11 mouse cellular contexts compared by ENCODE assay signal in the genomic region with DNA sequence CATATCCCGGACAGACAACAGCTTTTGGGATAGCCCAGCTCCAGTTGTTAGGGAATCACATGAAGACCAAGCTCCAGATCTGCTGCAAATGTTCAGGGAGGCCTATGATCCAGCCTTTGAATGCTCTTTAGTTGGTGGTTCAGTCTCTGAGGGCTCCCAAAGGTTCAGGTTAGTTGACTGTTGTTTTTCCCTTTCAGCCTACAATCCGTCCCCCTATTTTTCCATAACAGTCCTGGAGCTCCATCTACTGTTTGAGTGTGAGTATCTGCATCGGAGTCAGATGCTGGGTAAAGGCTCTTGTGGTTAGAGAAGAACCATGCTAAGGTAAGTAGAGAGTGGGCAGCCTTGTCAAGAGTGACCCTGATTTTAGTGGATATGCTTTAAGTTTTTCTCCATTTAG. TPM values are rescaled to one million over a fixed set of nuclear protein-coding genes. Genes with fewer than 3 reads are reported as not detected.
DNase-seq lines count a peak whose midpoint lies in the region; ATAC-seq and TF ChIP-seq lines count a peak whose summit lies in the region.
"Had no signal": no experiment of that assay in that cellular context is flagged by ENCODE, and none has a peak within 500 bp of the region (broad histone marks: within the 10 kb centered on the region; RNA-seq: fewer than 3 reads in every experiment).

No protein-coding gene starts in this region.

- H3K4me3 ChIP-seq in midbrain, embryonic 10.5 days, result no peak overlapping the region
- H3K4me3 ChIP-seq in midbrain, embryonic 13.5 days (replicated peaks), result no peak overlapping the region
- no peak overlapping the region for H3K4me3 ChIP-seq in intestine, postnatal 0 days (ENCODE audit: low read depth, low read length)
- H3K4me3 ChIP-seq: megakaryocyte, embryonic 14.5 days had no signal

- H3K9ac ChIP-seq in midbrain, embryonic 13.5 days (replicated peaks), result no peak overlapping the region
- H3K9ac ChIP-seq in intestine, postnatal 0 days (ENCODE audit: low read depth, low read length), result no peak overlapping the region

- no peak for ATAC-seq in midbrain, embryonic 13.5 days
- ATAC-seq in intestine, postnatal 0 days, result peak; percentile 67; the same call in 1 of the 2 replicates

- no peaks in the 10 kb centered on the region for H3K9me3 ChIP-seq in midbrain, embryonic 10.5 days (replicated peaks)
- no peaks in the 10 kb centered on the region for H3K9me3 ChIP-seq in midbrain, embryonic 13.5 days
- H3K9me3 ChIP-seq in intestine, postnatal 0 days (ENCODE audit: control insufficient read depth), result no peaks in the 10 kb centered on the region
- H3K9me3 ChIP-seq: megakaryocyte, embryonic 14.5 days had no signal

- H3K4me2 ChIP-seq in midbrain, embryonic 13.5 days (replicated peaks), result no peak overlapping the region
- H3K4me2 ChIP-seq in intestine, postnatal 0 days (replicated peaks; ENCODE audit: low read depth), result no peak overlapping the region

- H3K4me1 ChIP-seq in midbrain, embryonic 10.5 days, result no peaks in the 10 kb centered on the region
- no peaks in the 10 kb centered on the region for H3K4me1 ChIP-seq in midbrain, embryonic 13.5 days (replicated peaks)
- no peaks in the 10 kb centered on the region for H3K4me1 ChIP-seq in intestine, postnatal 0 days (replicated peaks; ENCODE audit: control insufficient read depth, insufficient read depth, low read length)
- H3K4me1 ChIP-seq: megakaryocyte, embryonic 14.5 days had no signal

- no peaks in the 10 kb centered on the region for H3K36me3 ChIP-seq in midbrain, embryonic 10.5 days
- no peaks in the 10 kb centered on the region for H3K36me3 ChIP-seq in midbrain, embryonic 13.5 days
- no peaks in the 10 kb centered on the region for H3K36me3 ChIP-seq in intestine, postnatal 0 days (ENCODE audit: control insufficient read depth, insufficient read depth)

- 34% methylated on average over 3 of the region's 3 CpGs for WGBS in midbrain, embryonic 10.5 days
- 40% methylated on average over 3 of the region's 3 CpGs for WGBS in midbrain, embryonic 13.5 days
- WGBS in intestine, postnatal 0 days, result 41% methylated on average over 3 of the region's 3 CpGs

- no peak overlapping the region for H3K27ac ChIP-seq in midbrain, embryonic 10.5 days (replicated peaks)
- H3K27ac ChIP-seq in midbrain, embryonic 13.5 days, result no peak overlapping the region
- no peak overlapping the region for H3K27ac ChIP-seq in intestine, postnatal 0 days (ENCODE audit: low read depth, low read length)

- no peaks in the 10 kb centered on the region for H3K27me3 ChIP-seq in midbrain, embryonic 10.5 days (ENCODE audit: low read depth, poor library complexity, severe bottlenecking)
- H3K27me3 ChIP-seq in midbrain, embryonic 13.5 days, result no peaks in the 10 kb centered on the region
- no peaks in the 10 kb centered on the region for H3K27me3 ChIP-seq in intestine, postnatal 0 days (replicated peaks; ENCODE audit: control insufficient read depth, insufficient read depth, low read length)
- H3K27me3 ChIP-seq: megakaryocyte, embryonic 14.5 days had no signal

- TF ChIP-seq CTCF in intestine, postnatal 0 days (IDR thresholded peaks at IDR 0.05; ENCODE audit: low read depth), result peak; percentile 89

- peak; percentile 15 for DNase-seq in adrenal gland, postnatal 10 days
- no peak for DNase-seq in adrenal gland, postnatal 4 days (ENCODE audit: low spot score in 2 of 2)
- peak; percentile 12 for DNase-seq in midbrain, embryonic 10.5 days (ENCODE audit: low spot score)
- DNase-seq in retina, embryonic 14.5 days (ENCODE audit: low spot score), result peak; percentile 45
- DNase-seq in cerebellum, adult 8-10 months, result no peak
- DNase-seq in gastrocnemius, adult 8-10 months (ENCODE audit: low spot score in 2 of 2), result no peak

RNA-seq across cellular contexts. Expression of a gene that starts 12.3 kb away (rescaled TPM):
- under 1 TPM in 1 of 2 experiments, not detected in 1; 0.36 TPM for total RNA-seq in adrenal gland, postnatal 10 days (2021)
- total RNA-seq in adrenal gland, postnatal 4 days (2021), result under 1 TPM; 0.25 to 0.42 TPM
- not detected in 2 replicates for polyA plus RNA-seq in midbrain, embryonic 10.5 days (2016; fragmentation: Nextera tagmentation; extraction: Ambion mirVana)
- not detected in 2 replicates for polyA plus RNA-seq in midbrain, embryonic 13.5 days (2015; fragmentation: Nextera tagmentation; extraction: Ambion mirVana)
- polyA plus RNA-seq in intestine, postnatal 0 days (2015; fragmentation: Nextera tagmentation; extraction: Ambion mirVana), result 0.10 TPM in 1 of 2 replicates, not detected in the other
- total RNA-seq in gastrocnemius, adult 8-10 months (2022), result not detected
- total RNA-seq: heart, postnatal 10 days had no signal
- polyA plus RNA-seq: C2C12 had no signal

RNA-seq across cellular contexts. Expression of a gene that starts 45.8 kb away (rescaled TPM):
- not detected for total RNA-seq in adrenal gland, postnatal 10 days (2021)
- not detected for total RNA-seq in adrenal gland, postnatal 4 days (2021)
- not detected in 2 replicates for polyA plus RNA-seq in midbrain, embryonic 10.5 days (2016; fragmentation: Nextera tagmentation; extraction: Ambion mirVana)
- polyA plus RNA-seq in midbrain, embryonic 13.5 days (2015; fragmentation: Nextera tagmentation; extraction: Ambion mirVana), result not detected in 2 replicates
- polyA plus RNA-seq in intestine, postnatal 0 days (2015; fragmentation: Nextera tagmentation; extraction: Ambion mirVana), result not detected in 2 replicates
- total RNA-seq in gastrocnemius, adult 8-10 months (2022), result not detected
- total RNA-seq: heart, postnatal 10 days had no signal
- polyA plus RNA-seq: C2C12 had no signal

RNA-seq across cellular contexts. Expression of a gene that starts 50.3 kb away (rescaled TPM):
- total RNA-seq in adrenal gland, postnatal 10 days (2021), result not detected
- total RNA-seq in adrenal gland, postnatal 4 days (2021), result not detected
- not detected in 2 replicates for polyA plus RNA-seq in midbrain, embryonic 10.5 days (2016; fragmentation: Nextera tagmentation; extraction: Ambion mirVana)
- not detected in 2 replicates for polyA plus RNA-seq in midbrain, embryonic 13.5 days (2015; fragmentation: Nextera tagmentation; extraction: Ambion mirVana)
- not detected in 2 replicates for polyA plus RNA-seq in intestine, postnatal 0 days (2015; fragmentation: Nextera tagmentation; extraction: Ambion mirVana)
- not detected for total RNA-seq in gastrocnemius, adult 8-10 months (2022)
- total RNA-seq: heart, postnatal 10 days had no signal
- polyA plus RNA-seq: C2C12 had no signal

RNA-seq across cellular contexts. Expression of a gene that starts 54.4 kb away (rescaled TPM):
- not detected for total RNA-seq in adrenal gland, postnatal 10 days (2021)
- not detected for total RNA-seq in adrenal gland, postnatal 4 days (2021)
- not detected in 2 replicates for polyA plus RNA-seq in midbrain, embryonic 10.5 days (2016; fragmentation: Nextera tagmentation; extraction: Ambion mirVana)
- polyA plus RNA-seq in midbrain, embryonic 13.5 days (2015; fragmentation: Nextera tagmentation; extraction: Ambion mirVana), result not detected in 2 replicates
- not detected in 2 replicates for polyA plus RNA-seq in intestine, postnatal 0 days (2015; fragmentation: Nextera tagmentation; extraction: Ambion mirVana)
- not detected for total RNA-seq in gastrocnemius, adult 8-10 months (2022)
- total RNA-seq: heart, postnatal 10 days had no signal
- polyA plus RNA-seq: C2C12 had no signal

Comparison
In these comparisons a context has a peak if more than half of its experiments do, and no peak if none do; other contexts are left out.
1. DNase-seq: peak in adrenal gland, postnatal 10 days (single experiment), midbrain, embryonic 10.5 days (single experiment) and retina, embryonic 14.5 days (single experiment); none in adrenal gland, postnatal 4 days (0 of 2), cerebellum, adult 8-10 months (single experiment) and gastrocnemius, adult 8-10 months (0 of 2).